Comparison of ENCODE assay signal across 19 mouse cellular contexts in the genomic region with DNA sequence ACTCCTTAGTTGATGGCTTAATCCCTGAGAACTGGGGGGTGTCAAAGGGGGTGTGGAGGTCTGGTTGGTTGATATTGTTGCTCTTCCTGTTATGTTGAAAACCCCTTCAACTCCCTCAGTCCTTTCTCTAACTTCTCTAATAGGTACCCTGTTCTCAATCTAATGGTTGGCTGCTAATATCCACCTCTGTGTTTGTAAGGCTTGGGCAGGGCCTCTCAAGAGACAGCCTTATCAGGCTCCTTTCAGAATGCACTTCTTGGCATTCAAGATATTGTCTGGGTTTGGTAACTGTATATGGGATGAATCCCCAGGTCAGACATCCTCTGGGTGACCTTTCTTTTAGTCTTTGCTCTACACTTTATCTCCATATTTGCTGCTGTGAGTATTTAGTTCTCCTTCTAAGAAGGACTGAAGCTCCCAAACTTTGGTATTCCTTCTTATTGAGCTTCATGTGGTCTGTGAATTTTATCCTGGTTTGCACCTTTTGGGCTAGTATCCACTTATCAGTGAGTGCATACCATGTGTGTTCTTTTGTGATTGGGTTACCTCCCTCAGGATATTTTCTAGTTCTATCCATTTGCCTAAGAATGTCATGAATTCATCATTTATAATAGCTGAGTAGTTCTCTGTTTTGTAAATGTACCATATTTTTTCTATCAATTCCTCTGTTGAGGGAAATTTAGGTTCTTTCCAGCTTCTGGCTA. TPM values are rescaled to one million over a fixed set of nuclear protein-coding genes. Genes with fewer than 3 reads are reported as not detected.
DNase-seq lines count a peak whose midpoint lies in the region; ATAC-seq lines count a peak whose summit lies in the region.
"Not testable (repeated sequence)": the region's sequence is repeated elsewhere in the genome, so short reads cannot be mapped to it uniquely, and the experiment has no call there.
"Had no signal": no experiment of that assay in that cellular context is flagged by ENCODE, and none has a peak within 500 bp of the region (broad histone marks: within the 10 kb centered on the region; RNA-seq: fewer than 3 reads in every experiment).

No protein-coding gene starts in this region.

- not testable (repeated sequence) for H3K27ac ChIP-seq in liver, embryonic 11.5 days (ENCODE audit: low read depth, low read length); liver, embryonic 12.5 days

- not testable (repeated sequence) for H3K27me3 ChIP-seq in liver, embryonic 11.5 days (replicated peaks; ENCODE audit: control insufficient read depth, insufficient read depth, low read length); liver, embryonic 12.5 days (replicated peaks)

- H3K9ac ChIP-seq in liver, embryonic 11.5 days (ENCODE audit: low read depth, low read length); liver, embryonic 12.5 days: not testable (repeated sequence)

- peak; percentile 76 for ATAC-seq in erythroid progenitor cell, adult 5-6 weeks (replicated peaks; ENCODE audit: low FRiP score, poor library complexity, severe bottlenecking)
- ATAC-seq in liver, embryonic 11.5 days (replicated peaks; ENCODE audit: low FRiP score) = peak; percentile 71; the same call in 1 of the 2 replicates
- peak; percentile 78 for ATAC-seq in liver, embryonic 12.5 days
- 0 out of 2 replicates have a peak, but pooled peaks have one; percentile 55 for ATAC-seq in megakaryocyte-erythroid progenitor cell, adult 5-6 weeks (replicated peaks; ENCODE audit: low FRiP score, low TSS enrichment, poor library complexity, severe bottlenecking)

- not testable (repeated sequence) for H3K36me3 ChIP-seq in liver, embryonic 11.5 days (ENCODE audit: control insufficient read depth, insufficient read depth, low read length); liver, embryonic 12.5 days

- DNase-seq in liver, embryonic 11.5 days (ENCODE audit: low spot score) = not testable (repeated sequence)

- H3K4me1 ChIP-seq in liver, embryonic 11.5 days (replicated peaks; ENCODE audit: control insufficient read depth, insufficient read depth, low read length); liver, embryonic 12.5 days: not testable (repeated sequence)

- not testable (repeated sequence) for H3K4me3 ChIP-seq in liver, embryonic 11.5 days (ENCODE audit: low read depth, low read length); liver, embryonic 12.5 days

- not testable (repeated sequence) for H3K4me2 ChIP-seq in liver, embryonic 11.5 days; liver, embryonic 12.5 days

- not testable (repeated sequence) for H3K9me3 ChIP-seq in liver, embryonic 11.5 days (ENCODE audit: control insufficient read depth, low read length); liver, embryonic 12.5 days (replicated peaks)

RNA-seq across cellular contexts. Expression of gene Mrgpra2a, which starts 13.5 kb away (rescaled TPM):
- total RNA-seq in erythroid progenitor cell, adult 5-6 weeks (2015; ENCODE audit: low replicate concordance) = 14.7 TPM in 1 of 2 replicates, not detected in the other
- total RNA-seq in erythroid progenitor cell, adult 5-6 weeks (2017; ENCODE audit: low replicate concordance) = not detected in 2 replicates
- polyA plus RNA-seq in liver, embryonic 11.5 days (2014; fragmentation: Nextera tagmentation; extraction: Ambion mirVana) = not detected in 2 replicates
- polyA plus RNA-seq in liver, embryonic 12.5 days (2016; fragmentation: Nextera tagmentation; extraction: Ambion mirVana) = 0.11 and 0.31 TPM in 2 replicates
- total RNA-seq in megakaryocyte-erythroid progenitor cell, adult 5-6 weeks (2014; fragmentation: Nextera tagmentation) = not detected in 2 replicates
- not detected in 2 replicates for total RNA-seq in megakaryocyte-erythroid progenitor cell, adult 5-6 weeks (2017)
- total RNA-seq: adrenal gland, adult 18-20 months; adrenal gland, adult 2 months; adrenal gland, adult 8-10 months; adrenal gland, postnatal 10 days; adrenal gland, postnatal 14 days; adrenal gland, postnatal 25 days; adrenal gland, postnatal 36 days; CH12.LX; ES-E14; G1E; MEL had no signal
- polyA plus RNA-seq: activated CD4-positive, CD25-positive, alpha-beta regulatory T cell, adult 4 months; adrenal gland, adult 2 months; brain, embryonic 14.5 days; C2C12; G1E; Patski had no signal
